Mouse (Mus musculus) heart, embryonic 10.5 days (tissue): ENCODE data around the gene Fpr1. TPM values are rescaled to one million over a fixed set of nuclear protein-coding genes. Genes with fewer than 3 reads are reported as not detected.
A peak's percentile ranks its signal among the peaks of the same experiment; 100 is the strongest.
"Not testable (repeated sequence)": the region's sequence is repeated elsewhere in the genome, so short reads cannot be mapped to it uniquely, and the experiment has no call there.

Source experiments
- DNase-seq: peaks from one replicate; pipeline ENCODE4 v3.0.0-alpha.2; 2017; ENCODE audit warnings: low spot score
- H3K27ac ChIP-seq: fragments of 300-500 bp; sonication (generic); 2 replicates; pipeline ENCODE4 v1.5.1; 2016; ENCODE audit warnings: mild to moderate bottlenecking
- H3K27me3 ChIP-seq: fragments of 300-500 bp; sonication (generic); 2 replicates; pipeline ENCODE4 v1.6.1; 2016; ENCODE audit warnings: mild to moderate bottlenecking; ENCODE audit not compliant: poor library complexity, insufficient read depth, severe bottlenecking
- H3K36me3 ChIP-seq: fragments of 300-500 bp; sonication (generic); 2 replicates; pipeline ENCODE4 v1.6.1; 2016; ENCODE audit warnings: mild to moderate bottlenecking, moderate library complexity
- H3K4me1 ChIP-seq: fragments of 300-500 bp; sonication (generic); 2 replicates; pipeline ENCODE4 v1.6.1; 2016; ENCODE audit warnings: mild to moderate bottlenecking
- H3K4me3 ChIP-seq: fragments of 300-500 bp; sonication (generic); 2 replicates; pipeline ENCODE4 v1.5.1; 2016; ENCODE audit warnings: mild to moderate bottlenecking, moderate library complexity
- H3K9me3 ChIP-seq: fragments of 300-500 bp; sonication (generic); 2 replicates; pipeline ENCODE4 v1.6.1; 2016; ENCODE audit warnings: mild to moderate bottlenecking, moderate library complexity
- WGBS: fragments of 180-500 bp; shearing (Covaris S2); methylation state at CpG from one replicate; pipeline ENCODE4 v1.1.7; 2016; 5-methylcytosine and 5-hydroxymethylcytosine counted together
- polyA plus RNA-seq: library from polyadenylated mRNA; unstranded; fragments of >200 nt; fragmentation: Nextera tagmentation; extraction: Ambion mirVana; gene quantifications from 2 replicates; pipeline ENCODE4 v1.2.1, GENCODE M21; 2016

Gene Fpr1
- polyA plus RNA-seq, 1 experiment from 2014 or later: 0.10 TPM

DNA sequence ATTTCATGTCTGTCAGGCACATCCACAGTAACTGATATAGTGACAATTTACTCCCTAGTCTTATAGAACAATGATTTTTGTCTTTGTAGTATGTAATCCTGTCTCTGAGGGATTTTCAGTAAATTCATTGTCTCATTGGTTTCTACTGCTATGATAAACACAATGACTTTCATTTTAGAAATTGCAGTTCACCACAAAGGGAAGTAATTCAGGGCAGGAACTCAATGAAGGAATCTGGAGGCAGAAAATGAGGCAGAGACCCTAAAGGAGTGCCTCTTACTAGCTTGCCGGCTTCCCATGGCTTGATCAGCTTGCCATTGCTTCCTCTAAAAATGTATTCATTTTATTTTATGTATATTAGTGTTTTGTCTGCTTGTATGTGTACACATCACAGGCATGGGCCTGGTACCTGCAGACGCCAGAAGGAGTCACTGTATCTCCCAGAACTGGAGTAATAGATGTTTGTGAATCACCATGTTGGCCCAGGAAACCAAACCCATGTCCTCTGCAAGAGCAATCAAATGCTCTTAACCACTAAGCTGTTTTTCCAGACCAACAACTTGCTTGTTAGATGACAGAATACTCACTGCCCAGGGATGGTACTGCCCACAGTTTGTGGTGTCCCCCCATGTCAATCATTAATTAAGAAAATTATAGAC lies 12.7 kb downstream of the Fpr1 start:
- H3K4me3 ChIP-seq: no peak overlapping the region
- WGBS: 66% methylated on average over 2 of the region's 2 CpGs
- H3K4me1 ChIP-seq: no peaks in the 10 kb centered on the region
- no peaks in the 10 kb centered on the region; the same call in 1 of the 2 replicates for H3K9me3 ChIP-seq
- no peaks in the 10 kb centered on the region for H3K27me3 ChIP-seq
- no peak for DNase-seq
- no peaks in the 10 kb centered on the region for H3K36me3 ChIP-seq
- no peak overlapping the region for H3K27ac ChIP-seq

DNA sequence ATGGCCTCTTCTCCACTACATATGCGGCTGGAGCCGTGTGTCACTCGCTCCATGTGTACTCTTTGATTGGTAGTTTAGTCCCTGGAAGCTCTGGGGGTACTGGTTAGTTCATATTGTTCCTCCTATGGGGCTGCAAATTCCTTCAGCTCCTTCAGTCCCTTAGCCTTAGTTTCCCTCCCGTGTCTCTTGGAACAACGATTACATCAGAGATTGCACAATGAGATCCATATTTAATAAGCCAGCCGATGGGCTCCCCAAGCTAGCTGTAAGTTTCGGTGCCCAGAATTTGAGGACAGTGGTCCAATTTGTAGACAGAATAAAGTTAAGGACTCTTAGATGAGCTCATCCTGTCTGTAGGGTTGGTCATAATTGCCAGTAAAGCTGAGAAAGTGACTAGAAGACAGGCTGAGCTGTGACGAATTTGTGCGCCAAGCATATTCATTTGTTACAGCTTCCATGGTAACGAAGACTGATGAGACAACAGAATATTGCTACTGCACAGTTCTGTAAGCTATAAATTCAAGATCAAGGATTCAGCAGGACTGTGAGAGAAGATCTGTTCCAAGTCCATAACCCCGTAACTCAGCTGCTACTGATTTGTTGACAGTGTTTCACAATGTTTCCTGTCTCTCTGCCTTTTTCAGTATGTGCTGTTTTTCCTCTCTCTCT lies 16.8 kb downstream of the Fpr1 start:
- no peak for DNase-seq
- Histone ChIP-seq H3K36me3 (peaks cover 3% of the 10 kb centered on the region; the same call in 1 of the 2 replicates), H3K4me1 (no peaks in the 10 kb centered on the region), H3K4me3 (no peak overlapping the region), H3K27me3 (no peaks in the 10 kb centered on the region), H3K27ac (no peak overlapping the region), H3K9me3 (no peaks in the 10 kb centered on the region)
- WGBS: 87% methylated on average over 11 of the region's 11 CpGs

DNA sequence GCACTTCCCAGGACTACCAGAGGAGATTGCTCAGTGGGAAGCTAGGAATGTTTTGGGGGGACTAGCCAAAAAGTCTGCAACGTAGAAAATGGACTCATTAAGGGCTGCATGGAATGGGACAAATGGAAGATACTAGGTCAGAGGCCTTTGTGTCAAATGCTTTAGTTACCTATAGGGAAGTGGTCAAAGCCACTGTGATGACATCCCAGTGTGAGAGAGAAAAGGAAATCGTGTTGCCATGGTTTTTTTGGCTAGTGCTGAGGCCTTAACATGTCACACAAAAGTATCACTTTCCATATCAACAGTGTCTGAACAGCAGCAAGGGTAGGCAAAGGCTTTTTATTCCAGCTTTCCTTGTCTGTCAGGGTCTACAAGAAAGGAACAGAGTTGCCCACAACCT lies 18.6 kb downstream of the Fpr1 start:
- no peaks in the 10 kb centered on the region for H3K4me1 ChIP-seq
- WGBS: 59% methylated on average over 2 of the region's 2 CpGs
- no peak for DNase-seq
- no peaks in the 10 kb centered on the region for H3K27me3 ChIP-seq
- H3K9me3 ChIP-seq: no peaks in the 10 kb centered on the region
- H3K4me3 ChIP-seq: no peak overlapping the region
- H3K27ac ChIP-seq: no peak overlapping the region
- H3K36me3 ChIP-seq: peaks cover 3% of the 10 kb centered on the region; the same call in 1 of the 2 replicates

DNA sequence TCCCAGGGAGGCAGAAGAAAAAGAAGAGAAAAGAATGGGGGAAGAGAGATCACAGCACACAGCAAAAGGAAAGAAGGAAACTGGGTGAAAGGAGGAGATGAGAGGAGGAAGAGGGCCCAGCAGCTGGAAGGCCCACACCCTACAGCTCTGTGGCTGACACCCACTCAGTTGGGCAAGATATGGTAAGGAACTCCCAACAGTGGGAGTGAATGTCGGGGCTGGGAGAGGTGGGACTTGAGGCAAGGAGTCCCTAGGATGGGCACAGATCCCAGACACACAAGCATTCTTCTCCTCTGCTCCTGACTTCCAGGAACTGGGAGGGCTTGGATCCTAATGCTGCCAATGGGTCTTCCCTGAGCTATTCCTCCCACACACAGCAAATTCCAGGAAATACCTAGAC lies 21.4 kb downstream of the Fpr1 start:
- Histone ChIP-seq H3K9me3 (no peaks in the 10 kb centered on the region), H3K4me3 (no peak overlapping the region), H3K27me3 (no peaks in the 10 kb centered on the region), H3K4me1 (no peaks in the 10 kb centered on the region), H3K27ac (no peak overlapping the region), H3K36me3 (peaks cover 3% of the 10 kb centered on the region; the same call in 1 of the 2 replicates)
- no peak for DNase-seq
- 50% methylated on average over 1 of the region's 1 CpGs for WGBS

DNA sequence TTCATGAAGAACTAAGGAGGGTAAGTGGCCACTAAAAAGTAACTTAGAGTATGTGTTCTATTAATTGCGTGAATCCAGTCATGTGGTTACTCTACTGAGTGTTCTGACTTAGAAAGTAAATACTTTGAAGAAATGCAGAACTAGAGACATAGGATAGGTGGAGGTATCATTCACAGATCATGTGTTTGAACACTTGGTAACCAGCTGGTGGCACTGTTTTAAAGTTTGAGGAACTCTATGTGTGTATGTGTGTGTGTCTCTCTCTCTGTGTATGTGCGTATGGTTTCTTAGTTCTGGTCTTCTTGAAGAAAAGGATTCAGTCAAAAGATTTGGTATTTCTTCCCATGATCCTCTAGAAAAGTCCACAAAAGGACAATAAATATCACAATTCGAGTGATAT lies 23.6 kb downstream of the Fpr1 start:
- 77% methylated on average over 3 of the region's 3 CpGs for WGBS
- no peak for DNase-seq
- H3K9me3 ChIP-seq: no peaks in the 10 kb centered on the region
- peaks cover 3% of the 10 kb centered on the region; the same call in 1 of the 2 replicates for H3K36me3 ChIP-seq
- no peaks in the 10 kb centered on the region for H3K27me3 ChIP-seq
- H3K4me3 ChIP-seq: no peak overlapping the region
- H3K4me1 ChIP-seq: peaks cover 3% of the 10 kb centered on the region; the same call in 1 of the 2 replicates
- no peak overlapping the region for H3K27ac ChIP-seq

DNA sequence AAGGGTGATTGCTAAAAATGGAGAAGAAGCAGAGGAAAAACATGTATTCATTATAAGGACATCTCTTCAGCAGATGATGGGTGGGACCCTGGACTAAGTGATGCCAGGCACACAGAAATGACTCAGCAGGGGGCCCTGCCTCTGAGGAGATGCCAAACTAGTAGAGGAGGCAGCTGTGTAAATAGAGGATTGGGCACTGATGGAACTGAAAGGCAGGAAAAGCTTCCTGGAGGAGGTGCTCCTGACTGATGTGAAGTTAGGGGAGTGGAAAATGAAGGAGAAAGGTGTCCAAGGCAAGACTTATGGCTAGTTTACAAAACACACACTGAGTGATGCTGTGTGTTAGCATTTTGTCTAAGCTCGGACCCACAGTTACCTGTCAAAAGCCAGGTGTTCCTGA lies 26.3 kb downstream of the Fpr1 start:
- 69% methylated on average over 1 of the region's 1 CpGs for WGBS
- Histone ChIP-seq H3K27me3 (no peaks in the 10 kb centered on the region), H3K27ac (no peak overlapping the region), H3K4me1 (peaks cover 5% of the 10 kb centered on the region; the same call in 1 of the 2 replicates), H3K9me3 (no peaks in the 10 kb centered on the region), H3K4me3 (no peak overlapping the region), H3K36me3 (no peaks in the 10 kb centered on the region)
- no peak for DNase-seq

DNA sequence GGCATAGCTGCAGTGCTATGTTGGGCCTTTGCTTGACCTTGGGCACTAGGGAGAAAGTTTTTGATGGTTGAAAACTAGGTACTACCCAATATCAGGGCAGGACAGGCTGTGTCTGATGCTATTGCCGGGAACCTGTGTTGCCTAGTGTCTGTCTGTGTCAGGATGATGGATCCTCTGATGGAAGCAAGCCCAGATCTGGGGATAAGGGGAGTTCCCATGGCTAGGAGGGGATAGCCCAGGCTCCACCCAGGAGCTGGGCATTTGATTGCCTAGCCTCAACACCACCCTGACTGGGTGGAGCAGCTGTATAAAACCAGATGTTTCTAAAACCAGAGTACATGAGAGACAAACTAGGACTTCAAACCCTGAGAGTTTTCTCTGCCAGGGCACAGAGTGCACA lies 27.1 kb downstream of the Fpr1 start:
- Histone ChIP-seq H3K36me3 (no peaks in the 10 kb centered on the region), H3K27ac (no peak overlapping the region), H3K4me1 (peaks cover 5% of the 10 kb centered on the region; the same call in 1 of the 2 replicates), H3K27me3 (0 out of 2 replicates have a peak, but pooled peaks cover 3% of the 10 kb centered on the region), H3K4me3 (no peak overlapping the region), H3K9me3 (no peaks in the 10 kb centered on the region)
- no peak for DNase-seq
- WGBS: 78% methylated on average over 1 of the region's 1 CpGs

DNA sequence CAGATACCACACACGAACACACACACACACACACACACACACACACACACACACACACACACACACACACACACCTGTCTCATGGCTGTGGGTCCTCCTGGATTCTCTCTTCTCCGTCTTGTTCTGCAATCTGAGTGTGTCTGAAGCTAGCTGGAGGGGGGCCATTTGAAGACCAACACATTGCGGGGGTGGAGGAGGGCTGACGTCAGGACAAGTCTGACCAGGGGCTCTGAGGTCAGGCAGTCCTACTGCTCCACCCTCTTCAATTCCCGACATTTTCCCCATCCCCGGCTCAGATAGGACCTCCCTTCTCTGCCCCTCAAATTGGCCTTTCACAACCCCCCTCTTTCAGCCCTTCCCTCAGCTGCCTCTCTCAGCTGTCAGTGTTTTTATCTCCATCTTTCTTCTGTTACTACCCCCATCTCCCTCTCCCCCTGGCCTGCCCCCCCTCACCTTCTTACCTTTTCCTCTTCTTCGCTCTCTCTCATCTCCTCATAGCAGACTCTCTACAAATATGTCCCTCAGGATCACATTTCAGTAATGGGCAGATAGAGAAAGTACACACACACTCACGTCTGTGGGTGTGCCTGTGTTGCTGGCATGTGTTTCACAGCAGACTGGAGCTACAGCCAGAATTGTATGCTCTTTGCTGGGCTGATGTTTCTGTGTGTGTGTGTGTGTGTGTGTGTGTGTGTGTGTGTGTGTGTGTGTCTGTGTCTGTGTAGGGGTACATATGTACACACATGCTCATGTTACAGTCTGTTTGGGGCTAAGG lies 28.5 kb downstream of the Fpr1 start, which contains the start of gene Has1:
TSS of gene Has1 (minus strand) at position 142 of the 775 bp plus-strand sequence.
- Histone ChIP-seq H3K9me3 (no peaks in the 10 kb centered on the region), H3K36me3 (no peaks in the 10 kb centered on the region), H3K27me3 (peaks cover 17% of the 10 kb centered on the region), H3K27ac (no peak within 1 kb of the TSS), H3K4me1 (peaks cover 7% of the 10 kb centered on the region), H3K4me3 (no peak within 1 kb of the TSS)
- DNase-seq: no peak
- WGBS: 39% methylated on average over 8 of the region's 8 CpGs

DNA sequence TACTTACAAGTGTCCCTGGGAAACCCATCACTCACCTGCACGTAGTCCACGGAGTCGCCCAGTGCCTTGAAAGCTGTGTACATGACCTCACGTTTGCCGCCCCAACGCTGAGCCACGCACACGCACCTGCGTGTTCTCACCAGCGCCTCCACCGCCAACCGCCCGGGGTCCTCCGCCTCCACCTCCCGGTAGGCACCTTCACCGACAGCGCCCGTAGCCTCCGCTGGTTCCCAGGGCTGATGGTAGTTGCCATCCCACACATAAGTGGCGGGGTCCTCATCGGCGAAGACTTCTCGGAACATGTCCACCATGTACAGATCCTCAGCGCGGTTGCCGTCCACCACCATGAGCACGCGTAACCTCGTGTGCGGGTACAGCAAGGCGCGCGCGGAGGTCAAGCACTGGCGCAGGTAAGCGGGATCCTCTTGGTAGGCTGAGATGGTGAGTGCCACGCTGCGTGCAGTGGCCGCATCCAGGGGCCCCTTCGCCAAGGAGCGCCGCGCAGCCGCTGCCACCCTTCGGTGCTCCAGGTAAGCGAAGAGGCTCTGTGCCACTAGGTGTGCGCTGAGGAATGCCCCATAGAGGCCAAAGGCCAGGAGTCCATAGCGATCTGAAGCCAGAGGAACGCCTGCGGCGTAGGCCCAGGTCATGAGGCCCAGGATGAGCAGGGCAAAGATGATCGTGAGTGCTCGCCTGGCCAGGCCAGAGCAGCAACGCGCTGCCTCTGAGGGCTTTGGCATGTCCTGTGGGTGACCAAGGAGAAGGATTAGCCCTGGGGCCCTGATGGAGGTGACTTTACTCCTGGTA lies 33.6 kb downstream of the Fpr1 start:
- Histone ChIP-seq H3K4me3 (peak overlapping the region; percentile 40; the same call in 1 of the 2 replicates), H3K36me3 (no peaks in the 10 kb centered on the region), H3K9me3 (no peaks in the 10 kb centered on the region), H3K27me3 (peaks cover 42% of the 10 kb centered on the region), H3K4me1 (peaks cover 9% of the 10 kb centered on the region), H3K27ac (no peak overlapping the region)
- no peak for DNase-seq
- 15% methylated on average over 55 of the region's 55 CpGs for WGBS

DNA sequence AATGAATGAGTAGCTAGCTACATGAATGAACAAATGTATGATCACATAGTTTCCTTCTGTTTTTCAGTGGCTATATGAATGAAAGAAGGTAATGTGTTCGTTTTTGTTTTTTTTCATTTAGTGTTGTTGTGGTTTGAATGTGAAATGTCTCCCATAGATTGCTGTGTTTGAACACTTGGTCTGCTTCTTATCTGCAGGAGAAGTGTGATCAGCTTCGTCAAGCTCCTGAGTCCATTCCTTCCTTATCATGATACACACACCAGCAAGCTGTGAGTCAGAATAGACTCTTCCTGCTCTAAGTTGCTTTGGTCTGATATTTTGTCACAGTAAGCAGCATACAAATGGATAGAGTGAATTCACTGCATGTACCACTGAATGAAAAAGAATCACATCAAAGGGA lies 34.8 kb downstream of the Fpr1 start:
- Histone ChIP-seq H3K4me3 (no peak overlapping the region), H3K27ac (no peak overlapping the region), H3K36me3 (no peaks in the 10 kb centered on the region), H3K9me3 (no peaks in the 10 kb centered on the region), H3K27me3 (peaks cover 42% of the 10 kb centered on the region), H3K4me1 (peaks cover 6% of the 10 kb centered on the region)
- WGBS: 49% methylated on average over 2 of the region's 2 CpGs
- DNase-seq: no peak

DNA sequence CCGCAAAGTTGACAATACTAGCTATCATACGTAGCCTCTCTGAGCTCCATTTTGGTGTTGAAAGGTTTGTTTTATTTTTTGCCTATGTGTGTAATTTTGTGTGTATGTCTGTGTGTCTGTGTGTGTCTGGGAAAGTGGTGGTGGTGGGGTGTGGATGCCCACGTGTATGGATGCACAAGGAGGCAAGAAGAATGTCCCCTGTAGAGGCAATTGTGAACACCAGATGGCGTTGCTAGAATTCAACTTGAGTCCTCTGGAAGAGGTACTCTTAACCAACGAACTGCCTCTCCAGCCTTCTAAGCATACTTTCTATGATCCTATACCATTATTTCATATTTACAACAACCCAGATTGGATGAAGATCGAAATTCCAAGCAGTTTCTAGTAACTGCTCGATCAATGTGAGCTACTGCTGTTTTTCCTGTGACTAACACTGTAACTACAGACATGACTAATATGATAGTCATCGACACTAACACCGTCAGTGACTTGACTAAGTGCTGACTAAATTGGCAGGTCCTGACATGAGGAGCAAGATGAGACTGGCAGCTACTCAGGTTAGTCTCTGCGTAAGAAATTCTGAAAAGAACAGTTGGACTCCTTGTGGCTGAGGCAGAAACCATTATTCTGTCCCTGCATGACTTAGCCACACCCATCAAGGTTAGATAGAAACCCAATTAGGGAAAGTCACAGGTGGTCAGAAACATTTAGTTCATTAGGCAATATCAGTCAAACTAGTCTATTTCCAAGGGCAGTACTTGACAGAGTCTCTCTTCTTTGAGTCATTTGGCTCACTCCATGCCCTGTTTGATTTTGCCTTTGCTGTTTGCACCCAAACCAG lies 38.3 kb downstream of the Fpr1 start:
- Histone ChIP-seq H3K4me1 (peaks cover 6% of the 10 kb centered on the region), H3K27ac (no peak overlapping the region), H3K27me3 (peaks cover 27% of the 10 kb centered on the region), H3K4me3 (no peak overlapping the region), H3K9me3 (no peaks in the 10 kb centered on the region), H3K36me3 (peaks cover 13% of the 10 kb centered on the region)
- 70% methylated on average over 10 of the region's 10 CpGs for WGBS
- no peak for DNase-seq

DNA sequence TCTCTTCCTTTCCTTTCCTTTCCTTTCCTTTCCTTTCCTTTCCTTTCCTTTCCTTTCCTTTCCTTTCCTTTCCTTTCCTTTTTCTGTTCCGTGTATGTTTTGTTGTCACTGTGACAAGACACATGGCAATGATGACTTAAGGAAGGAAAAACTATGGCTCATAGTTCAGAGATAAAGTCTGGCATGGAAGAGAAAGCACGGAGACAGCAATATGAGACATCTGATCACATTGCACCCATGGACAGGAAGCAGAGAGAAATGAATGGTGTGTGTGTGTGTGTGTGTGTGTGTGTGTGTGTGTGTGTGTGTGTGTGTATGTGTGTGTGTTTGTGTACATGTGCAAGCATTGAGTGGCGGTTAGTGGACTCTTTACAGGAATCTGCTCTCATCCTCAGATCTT lies 39.1 kb downstream of the Fpr1 start:
- H3K4me1 ChIP-seq, DNase-seq, H3K9me3 ChIP-seq, H3K27ac ChIP-seq, H3K4me3 ChIP-seq: not testable (repeated sequence)
- WGBS: 77% methylated on average over 3 of the region's 3 CpGs
- peaks cover 21% of the 10 kb centered on the region for H3K36me3 ChIP-seq
- H3K27me3 ChIP-seq: peaks cover 19% of the 10 kb centered on the region
